Mouse (Mus musculus): Measurements from ENCODE around the gene Kcns1. TPM values are rescaled to one million over a fixed set of nuclear protein-coding genes. Genes with fewer than 3 reads are reported as not detected.

The Kcns1 gene
- polyA plus RNA-seq, 1 experiment from 2014 or later = 0.29 TPM

DNA sequence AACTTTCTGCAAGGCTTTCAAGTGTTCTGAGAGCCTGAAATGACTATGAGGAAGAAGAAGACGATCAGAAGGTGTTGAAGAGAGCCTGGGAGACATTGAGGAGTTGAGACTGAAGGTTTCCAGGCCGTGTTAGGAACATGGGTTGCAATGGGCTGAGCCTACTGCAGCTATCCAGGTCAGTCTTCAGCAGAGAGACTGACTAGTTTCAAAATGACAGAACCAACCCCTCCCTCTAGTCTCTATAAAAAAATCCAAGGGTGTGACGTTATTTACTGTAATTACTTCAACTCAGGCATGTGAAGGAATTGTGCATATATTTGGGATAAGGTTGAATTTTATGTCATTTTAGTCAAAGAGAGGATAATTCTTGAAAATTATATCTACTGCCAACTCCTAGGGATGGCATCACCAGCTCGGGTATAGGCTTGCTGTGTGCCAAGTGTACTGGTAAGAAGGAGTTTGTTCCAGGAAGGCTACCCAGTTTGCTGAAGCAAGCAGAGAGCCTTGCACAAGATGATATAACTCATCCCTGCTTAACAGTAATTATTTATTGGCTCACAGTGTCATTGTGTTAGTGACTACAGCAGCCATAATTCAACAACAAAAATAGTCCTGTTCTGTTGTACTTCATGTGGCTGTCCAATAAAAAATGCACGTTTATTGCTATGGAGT, 24.2 kb upstream of the Kcns1 start:
- Histone ChIP-seq H3K27ac (ENCODE audit: low read length) (no peak overlapping the region), H3K4me2 (ENCODE audit: low read depth, low read length) (no peak overlapping the region), H3K9me3 (replicated peaks; ENCODE audit: control insufficient read depth, low read length) (no peaks in the 10 kb centered on the region), H3K4me1 (ENCODE audit: control insufficient read depth, insufficient read depth, low read length) (no peaks in the 10 kb centered on the region), H3K9ac (ENCODE audit: low read length) (no peak overlapping the region), H3K4me3 (ENCODE audit: low read length) (no peak overlapping the region), H3K27me3 (ENCODE audit: control insufficient read depth, insufficient read depth, low read length) (no peaks in the 10 kb centered on the region), H3K36me3 (ENCODE audit: control insufficient read depth, insufficient read depth) (no peaks in the 10 kb centered on the region)
- no peak for ATAC-seq (replicated peaks; ENCODE audit: extremely low read depth, insufficient read depth, low FRiP score)
- WGBS = 64% methylated on average over 5 of the region's 5 CpGs

DNA sequence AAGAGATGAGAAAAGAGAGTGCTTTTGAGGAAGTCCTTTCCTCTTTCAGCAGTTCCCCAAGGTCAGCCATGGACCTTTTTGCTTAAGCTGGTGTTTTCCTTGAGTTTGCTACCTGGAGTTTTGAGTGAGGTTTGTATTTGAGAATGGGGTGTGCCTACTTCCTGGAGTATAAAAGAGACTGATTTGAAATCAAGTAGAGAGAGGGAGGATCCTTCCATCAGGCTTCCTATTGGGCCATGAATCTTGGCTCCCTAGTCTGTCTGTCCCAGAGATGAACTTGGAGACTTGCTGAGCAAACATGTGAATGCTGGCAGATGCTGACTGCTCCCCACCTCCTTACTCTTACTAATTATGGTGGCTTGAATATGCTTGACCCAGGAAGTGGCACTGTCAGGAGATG, 21.4 kb upstream of the Kcns1 start:
- H3K4me1 ChIP-seq (ENCODE audit: control insufficient read depth, insufficient read depth, low read length) = no peaks in the 10 kb centered on the region
- H3K27me3 ChIP-seq (ENCODE audit: control insufficient read depth, insufficient read depth, low read length) = no peaks in the 10 kb centered on the region
- no peak overlapping the region for H3K27ac ChIP-seq (ENCODE audit: low read length)

DNA sequence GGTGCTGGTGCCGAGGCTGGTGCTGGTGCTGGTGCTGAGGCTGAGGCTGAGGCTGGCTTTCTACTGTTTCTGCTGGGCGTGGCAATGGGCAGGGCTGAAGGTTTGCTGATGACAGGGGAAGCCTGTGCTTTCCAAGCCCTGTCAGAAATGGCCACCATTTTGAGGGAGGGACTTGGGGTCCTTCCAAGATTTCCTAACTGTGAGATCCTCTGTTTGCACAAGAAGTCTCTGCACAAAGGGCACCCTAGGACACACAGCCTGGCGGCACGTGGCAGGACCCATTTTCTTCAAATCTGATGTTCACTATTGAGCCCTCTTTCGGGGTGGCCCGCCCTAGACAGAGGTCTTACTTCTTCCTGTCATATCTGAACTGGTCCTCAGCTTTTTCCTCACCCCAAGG, 19.7 kb upstream of the Kcns1 start, which contains the start of gene Wfdc12:
Gene Wfdc12, minus strand, starts transcription at position 33 of the 400 bp plus-strand sequence.
- H3K27me3 ChIP-seq (ENCODE audit: control insufficient read depth, insufficient read depth, low read length) = no peaks in the 10 kb centered on the region
- no peak within 1 kb of the TSS for H3K4me3 ChIP-seq (ENCODE audit: low read length)
- H3K9me3 ChIP-seq (replicated peaks; ENCODE audit: control insufficient read depth, low read length) = no peaks in the 10 kb centered on the region
- 81% methylated on average over 6 of the region's 6 CpGs for WGBS
- H3K27ac ChIP-seq (ENCODE audit: low read length) = no peak within 1 kb of the TSS
- no peak within 1 kb of the TSS for H3K9ac ChIP-seq (ENCODE audit: low read length)
- ATAC-seq (replicated peaks; ENCODE audit: extremely low read depth, insufficient read depth, low FRiP score) = no peak
- H3K4me1 ChIP-seq (ENCODE audit: control insufficient read depth, insufficient read depth, low read length) = no peaks in the 10 kb centered on the region
- no peaks in the 10 kb centered on the region for H3K36me3 ChIP-seq (ENCODE audit: control insufficient read depth, insufficient read depth)
- H3K4me2 ChIP-seq (ENCODE audit: low read depth, low read length) = no peak within 1 kb of the TSS

More for the DNA sequence above, 21.4 kb upstream of the Kcns1 start:
- H3K4me2 ChIP-seq (ENCODE audit: low read depth, low read length) = no peak overlapping the region
- no peaks in the 10 kb centered on the region for H3K9me3 ChIP-seq (replicated peaks; ENCODE audit: control insufficient read depth, low read length)
- no peak for ATAC-seq (replicated peaks; ENCODE audit: extremely low read depth, insufficient read depth, low FRiP score)
- H3K4me3 ChIP-seq (ENCODE audit: low read length) = no peak overlapping the region
- no peak overlapping the region for H3K9ac ChIP-seq (ENCODE audit: low read length)
- H3K36me3 ChIP-seq (ENCODE audit: control insufficient read depth, insufficient read depth) = no peaks in the 10 kb centered on the region

DNA sequence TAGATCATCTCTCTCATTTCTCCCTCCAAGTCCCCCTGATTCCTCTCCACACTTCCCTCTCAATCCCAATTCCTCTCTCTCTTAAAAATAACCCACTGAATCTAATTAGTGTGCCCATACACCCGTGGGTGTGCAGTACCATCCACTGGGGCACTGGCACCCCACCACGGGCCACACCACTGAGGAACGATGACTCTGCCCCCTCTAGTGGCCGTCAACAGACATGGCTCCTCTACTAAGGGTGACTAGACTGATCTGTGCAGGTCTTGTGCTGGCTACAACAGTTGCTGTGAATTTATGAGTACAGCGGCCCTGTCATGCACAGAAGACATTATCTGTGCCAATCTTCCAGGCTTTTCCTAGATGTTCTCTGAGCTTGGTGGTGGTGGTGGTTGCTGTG, 17.8 kb upstream of the Kcns1 start:
- 24% methylated on average over 5 of the region's 5 CpGs for WGBS
- Histone ChIP-seq H3K9me3 (replicated peaks; ENCODE audit: control insufficient read depth, low read length) (no peaks in the 10 kb centered on the region), H3K4me1 (ENCODE audit: control insufficient read depth, insufficient read depth, low read length) (no peaks in the 10 kb centered on the region), H3K9ac (ENCODE audit: low read length) (no peak overlapping the region), H3K27ac (ENCODE audit: low read length) (no peak overlapping the region), H3K27me3 (ENCODE audit: control insufficient read depth, insufficient read depth, low read length) (no peaks in the 10 kb centered on the region), H3K4me2 (ENCODE audit: low read depth, low read length) (no peak overlapping the region), H3K4me3 (ENCODE audit: low read length) (no peak overlapping the region), H3K36me3 (ENCODE audit: control insufficient read depth, insufficient read depth) (no peaks in the 10 kb centered on the region)
- no peak for ATAC-seq (replicated peaks; ENCODE audit: extremely low read depth, insufficient read depth, low FRiP score)

DNA sequence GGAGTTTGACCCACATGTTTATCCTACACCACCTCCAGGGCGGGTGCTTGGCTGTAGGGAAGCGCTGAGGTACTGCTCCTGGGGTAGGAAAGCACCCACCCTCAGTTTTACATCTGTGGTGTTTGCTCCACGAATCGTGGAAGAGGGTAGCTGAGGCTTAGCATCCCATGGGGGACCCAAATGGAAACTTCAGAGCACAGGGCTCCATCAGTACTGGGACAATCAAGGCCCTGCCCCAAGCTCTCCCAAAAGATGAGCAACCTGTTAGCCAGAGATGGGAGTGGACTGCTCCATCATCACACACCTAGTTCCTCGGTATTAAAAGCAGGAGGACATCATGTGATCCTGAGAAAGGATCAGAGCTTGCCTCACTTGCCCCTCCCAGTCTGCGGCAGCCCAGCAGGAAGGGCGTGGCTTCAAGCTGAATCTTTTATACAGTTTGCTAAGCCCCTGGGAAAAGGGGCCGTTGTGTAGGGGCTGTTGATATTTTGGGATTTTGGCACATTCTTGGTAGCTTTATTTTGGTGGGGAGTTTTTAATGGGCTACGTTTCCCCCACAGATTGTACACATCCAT, 13.3 kb upstream of the Kcns1 start:
- Histone ChIP-seq H3K9me3 (replicated peaks; ENCODE audit: control insufficient read depth, low read length) (no peaks in the 10 kb centered on the region), H3K4me2 (ENCODE audit: low read depth, low read length) (no peak overlapping the region), H3K27me3 (ENCODE audit: control insufficient read depth, insufficient read depth, low read length) (no peaks in the 10 kb centered on the region), H3K27ac (ENCODE audit: low read length) (no peak overlapping the region), H3K36me3 (ENCODE audit: control insufficient read depth, insufficient read depth) (no peaks in the 10 kb centered on the region), H3K4me3 (ENCODE audit: low read length) (no peak overlapping the region), H3K9ac (ENCODE audit: low read length) (no peak overlapping the region), H3K4me1 (ENCODE audit: control insufficient read depth, insufficient read depth, low read length) (no peaks in the 10 kb centered on the region)
- WGBS = 38% methylated on average over 9 of the region's 9 CpGs
- ATAC-seq (replicated peaks; ENCODE audit: extremely low read depth, insufficient read depth, low FRiP score) = no peak

DNA sequence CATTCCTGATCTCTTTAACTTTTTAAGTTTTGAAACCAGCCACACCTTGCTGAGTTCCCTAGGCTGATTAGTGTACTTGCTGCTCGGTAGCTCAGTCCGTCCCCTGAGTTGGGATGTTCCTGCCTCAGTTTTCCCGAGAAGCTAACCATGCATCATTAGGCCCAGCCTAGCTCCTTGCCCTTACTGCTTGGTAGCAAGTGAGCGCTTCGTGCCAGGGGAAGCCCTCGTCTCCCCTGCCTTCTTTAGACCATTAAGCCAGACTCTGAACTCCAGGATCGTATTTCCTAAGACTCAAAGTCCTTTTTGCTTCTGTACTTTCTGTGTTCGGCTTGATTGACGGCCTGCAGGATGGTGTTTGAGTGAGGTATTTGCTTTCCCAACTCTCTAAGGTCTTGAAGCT, 12.4 kb upstream of the Kcns1 start:
- H3K4me1 ChIP-seq (ENCODE audit: control insufficient read depth, insufficient read depth, low read length) = no peaks in the 10 kb centered on the region
- 71% methylated on average over 9 of the region's 9 CpGs for WGBS
- no peaks in the 10 kb centered on the region for H3K9me3 ChIP-seq (replicated peaks; ENCODE audit: control insufficient read depth, low read length)
- H3K9ac ChIP-seq (ENCODE audit: low read length) = no peak overlapping the region
- no peak overlapping the region for H3K4me3 ChIP-seq (ENCODE audit: low read length)
- H3K27me3 ChIP-seq (ENCODE audit: control insufficient read depth, insufficient read depth, low read length) = no peaks in the 10 kb centered on the region
- H3K4me2 ChIP-seq (ENCODE audit: low read depth, low read length) = no peak overlapping the region
- no peaks in the 10 kb centered on the region for H3K36me3 ChIP-seq (ENCODE audit: control insufficient read depth, insufficient read depth)
- ATAC-seq (replicated peaks; ENCODE audit: extremely low read depth, insufficient read depth, low FRiP score) = no peak
- H3K27ac ChIP-seq (ENCODE audit: low read length) = no peak overlapping the region

DNA sequence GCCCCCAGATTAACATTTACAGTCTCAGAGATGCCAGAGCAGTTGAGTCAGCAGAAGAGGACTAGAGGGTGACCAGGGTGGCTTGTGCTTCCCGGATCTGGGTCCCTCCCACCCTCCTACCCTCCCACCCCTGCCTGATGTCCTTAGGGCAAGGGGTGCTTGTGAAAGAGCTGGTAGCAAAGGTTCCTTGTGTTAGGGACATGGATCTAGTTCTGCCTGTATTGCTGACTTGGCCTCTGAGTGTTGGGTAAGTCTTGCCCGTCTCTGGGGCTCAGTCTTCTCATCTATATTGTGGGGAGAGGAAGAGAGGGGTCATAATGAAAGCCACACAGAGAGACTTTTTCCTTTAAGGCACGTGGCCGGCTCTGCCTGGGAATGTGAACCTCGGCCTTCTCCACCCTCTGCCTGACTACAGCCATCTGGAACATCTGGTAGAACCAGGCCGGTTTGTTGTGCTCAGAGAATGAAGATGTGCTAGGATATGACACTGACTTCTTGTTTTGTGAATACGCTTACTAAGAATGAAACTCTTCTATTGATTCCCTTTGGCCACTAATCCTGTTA, 11.9 kb upstream of the Kcns1 start, which contains the start of gene Wfdc5:
Gene Wfdc5, minus strand, starts transcription at position 51 of the 564 bp plus-strand sequence.
- no peak within 1 kb of the TSS for H3K4me3 ChIP-seq (ENCODE audit: low read length)

DNA sequence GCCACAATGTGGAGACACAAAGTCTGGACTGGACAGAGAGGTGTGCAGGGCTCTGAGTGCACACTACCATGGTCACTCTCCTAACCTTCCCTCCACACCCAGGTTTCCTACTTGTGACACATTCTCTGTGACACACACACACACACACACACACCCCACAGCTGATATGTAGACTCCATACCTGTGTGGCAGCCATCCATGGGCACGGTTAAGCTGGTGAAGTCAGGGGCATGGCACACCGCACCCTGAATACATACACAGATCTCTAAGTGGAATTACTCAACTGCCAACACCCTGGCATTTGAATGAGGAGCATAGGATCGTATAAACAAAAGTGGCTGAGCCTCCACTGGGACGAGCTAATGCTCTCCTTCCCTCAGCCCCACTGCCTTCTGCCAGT, 9.9 kb upstream of the Kcns1 start:
- Histone ChIP-seq H3K4me1 (ENCODE audit: control insufficient read depth, insufficient read depth, low read length) (no peaks in the 10 kb centered on the region), H3K27ac (ENCODE audit: low read length) (no peak overlapping the region), H3K4me3 (ENCODE audit: low read length) (no peak overlapping the region), H3K9ac (ENCODE audit: low read length) (no peak overlapping the region), H3K27me3 (ENCODE audit: control insufficient read depth, insufficient read depth, low read length) (no peaks in the 10 kb centered on the region), H3K9me3 (replicated peaks; ENCODE audit: control insufficient read depth, low read length) (no peaks in the 10 kb centered on the region), H3K36me3 (ENCODE audit: control insufficient read depth, insufficient read depth) (no peaks in the 10 kb centered on the region), H3K4me2 (ENCODE audit: low read depth, low read length) (no peak overlapping the region)
- 78% methylated on average over 4 of the region's 4 CpGs for whole genome bisulfite sequencing
- no peak for ATAC-seq (replicated peaks; ENCODE audit: extremely low read depth, insufficient read depth, low FRiP score)

More for the DNA sequence above, 11.9 kb upstream of the Kcns1 start, which contains the start of gene Wfdc5:
- no peaks in the 10 kb centered on the region for H3K4me1 ChIP-seq (ENCODE audit: control insufficient read depth, insufficient read depth, low read length)
- no peaks in the 10 kb centered on the region for H3K9me3 ChIP-seq (replicated peaks; ENCODE audit: control insufficient read depth, low read length)
- H3K27me3 ChIP-seq (ENCODE audit: control insufficient read depth, insufficient read depth, low read length) = no peaks in the 10 kb centered on the region
- ATAC-seq (replicated peaks; ENCODE audit: extremely low read depth, insufficient read depth, low FRiP score) = no peak
- 76% methylated on average over 7 of the region's 7 CpGs for WGBS
- no peak within 1 kb of the TSS for H3K9ac ChIP-seq (ENCODE audit: low read length)
- H3K36me3 ChIP-seq (ENCODE audit: control insufficient read depth, insufficient read depth) = no peaks in the 10 kb centered on the region
- H3K4me2 ChIP-seq (ENCODE audit: low read depth, low read length) = no peak within 1 kb of the TSS
- H3K27ac ChIP-seq (ENCODE audit: low read length) = no peak within 1 kb of the TSS

DNA sequence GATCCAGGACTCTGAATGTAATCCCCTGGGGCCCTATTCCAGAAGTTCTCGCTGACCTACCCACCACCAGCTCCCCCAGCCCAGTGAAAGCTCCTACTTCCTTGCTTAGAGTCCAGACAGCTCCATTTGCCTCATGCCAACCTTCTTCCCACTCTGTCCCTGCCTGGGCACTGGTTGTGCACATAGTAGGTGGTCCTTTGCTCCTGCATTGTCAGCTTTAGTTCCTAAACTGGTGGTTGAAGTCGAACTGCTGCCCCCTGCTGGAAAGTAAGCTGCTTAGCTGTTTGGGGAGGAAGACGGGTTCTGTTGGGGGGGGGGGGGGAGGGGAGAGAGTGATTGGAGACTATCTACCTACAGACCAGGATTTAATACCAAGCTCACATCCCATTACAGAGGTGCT, 9.2 kb upstream of the Kcns1 start:
- H3K4me2 ChIP-seq (ENCODE audit: low read depth, low read length) = no peak overlapping the region
- WGBS = 34% methylated on average over 3 of the region's 3 CpGs
- no peaks in the 10 kb centered on the region for H3K36me3 ChIP-seq (ENCODE audit: control insufficient read depth, insufficient read depth)
- no peak for ATAC-seq (replicated peaks; ENCODE audit: extremely low read depth, insufficient read depth, low FRiP score)
- H3K9ac ChIP-seq (ENCODE audit: low read length) = no peak overlapping the region
- H3K4me1 ChIP-seq (ENCODE audit: control insufficient read depth, insufficient read depth, low read length) = no peaks in the 10 kb centered on the region
- H3K4me3 ChIP-seq (ENCODE audit: low read length) = no peak overlapping the region
- H3K27me3 ChIP-seq (ENCODE audit: control insufficient read depth, insufficient read depth, low read length) = no peaks in the 10 kb centered on the region
- no peaks in the 10 kb centered on the region for H3K9me3 ChIP-seq (replicated peaks; ENCODE audit: control insufficient read depth, low read length)
- no peak overlapping the region for H3K27ac ChIP-seq (ENCODE audit: low read length)

Data from heart, embryonic 16.5 days (tissue).